Mouse (Mus musculus): ENCODE data around the gene Skp2. TPM values are rescaled to one million over a fixed set of nuclear protein-coding genes. Genes with fewer than 3 reads are reported as not detected.
A peak's percentile ranks its signal among the peaks of the same experiment; 100 is the strongest.

Gene Skp2
- polyA plus RNA-seq, 1 experiment from 2014 or later, result 68.9 TPM

DNA sequence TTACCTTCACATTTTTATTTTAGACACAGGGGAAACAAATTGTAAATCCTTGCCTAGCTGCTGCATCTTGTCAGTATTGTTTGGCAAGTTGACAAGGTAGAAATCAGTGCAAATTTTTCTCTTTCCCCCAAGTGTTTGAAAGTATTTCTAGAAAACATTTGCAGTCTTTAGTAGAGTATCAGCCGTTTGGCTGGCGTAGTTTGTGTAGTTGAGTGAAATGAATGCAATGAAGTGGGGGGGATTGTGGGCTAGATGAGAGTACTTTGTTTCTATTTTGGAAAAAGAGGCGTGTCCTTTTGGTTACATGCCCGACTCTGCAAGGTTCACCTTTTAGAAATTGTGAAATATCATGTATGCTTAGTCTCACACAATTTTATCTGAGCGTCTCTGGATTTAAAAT is 82.6 kb downstream of the Skp2 start:
- Histone ChIP-seq H3K27ac (0 out of 2 replicates have a peak overlapping the region, but pooled peaks have one; percentile 94), H3K9ac (no peak overlapping the region), H3K4me3 (peak overlapping the region; percentile 91), H3K27me3 (no peaks in the 10 kb centered on the region), H3K36me3 (no peaks in the 10 kb centered on the region), H3K4me2 (peak overlapping the region; percentile 67), H3K4me1 (peaks cover 23% of the 10 kb centered on the region), H3K9me3 (no peaks in the 10 kb centered on the region)
- ATAC-seq (ENCODE audit: insufficient number of reproducible peaks, low FRiP score, low TSS enrichment, low read depth), result no peak
- 21% methylated on average over 5 of the region's 5 CpGs for WGBS

DNA sequence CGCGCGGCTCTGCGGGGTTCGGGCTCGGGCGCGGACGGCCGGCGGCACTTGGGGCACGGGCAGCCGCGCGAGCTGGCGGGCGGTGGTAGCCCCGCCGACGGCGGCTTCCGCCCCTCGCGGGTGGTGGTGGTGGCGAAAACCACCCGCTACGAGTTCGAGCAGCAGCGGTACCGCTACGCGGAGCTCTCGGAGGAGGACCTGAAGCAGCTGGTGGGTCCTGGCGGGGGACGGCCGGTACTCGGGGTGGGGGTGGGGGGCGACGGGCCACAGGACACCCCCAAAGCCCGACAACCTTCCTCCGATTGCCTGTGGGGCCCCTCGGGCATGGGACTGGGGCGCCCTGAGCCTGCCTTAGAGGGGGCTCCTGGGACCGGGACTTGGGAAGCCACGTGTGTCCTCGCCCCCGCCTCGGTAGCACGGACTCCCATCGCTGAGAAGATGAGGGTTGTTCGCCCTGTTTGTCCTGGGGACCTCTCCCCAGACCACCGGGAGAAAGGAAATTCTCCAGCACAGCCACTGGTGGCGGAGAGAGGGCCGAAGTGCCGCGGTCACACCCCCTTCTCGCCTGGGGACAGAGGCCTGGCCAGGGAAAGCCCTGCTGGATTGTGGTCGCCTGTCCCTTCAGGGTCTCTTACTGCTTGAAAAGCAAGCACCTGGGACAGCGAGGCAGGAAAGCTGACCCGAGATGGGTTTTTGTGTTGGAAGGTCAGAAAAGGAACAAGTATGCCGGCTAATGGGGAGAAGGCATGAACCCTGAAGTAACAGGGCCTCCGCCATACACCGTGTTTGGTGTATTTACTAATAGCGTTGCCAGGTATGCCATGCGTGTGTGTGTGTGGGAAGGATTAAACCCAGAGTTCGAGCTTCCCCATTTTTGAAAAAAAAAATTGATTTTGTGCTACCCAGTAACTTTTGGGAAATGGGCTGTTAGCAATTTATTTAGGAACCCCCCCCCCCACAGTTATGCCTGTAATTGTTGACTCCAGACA is 83.4 kb downstream of the Skp2 start:
- Histone ChIP-seq H3K9me3 (no peaks in the 10 kb centered on the region), H3K36me3 (no peaks in the 10 kb centered on the region), H3K27ac (peak overlapping the region; percentile 94), H3K27me3 (no peaks in the 10 kb centered on the region), H3K4me1 (peaks cover 23% of the 10 kb centered on the region), H3K4me2 (peak overlapping the region; percentile 67), H3K4me3 (peak overlapping the region; percentile 91), H3K9ac (peak overlapping the region; percentile 82)
- no peak for ATAC-seq (ENCODE audit: insufficient number of reproducible peaks, low FRiP score, low TSS enrichment, low read depth)
- whole genome bisulfite sequencing, result under 1% methylated on average over 60 of the region's 66 CpGs

DNA sequence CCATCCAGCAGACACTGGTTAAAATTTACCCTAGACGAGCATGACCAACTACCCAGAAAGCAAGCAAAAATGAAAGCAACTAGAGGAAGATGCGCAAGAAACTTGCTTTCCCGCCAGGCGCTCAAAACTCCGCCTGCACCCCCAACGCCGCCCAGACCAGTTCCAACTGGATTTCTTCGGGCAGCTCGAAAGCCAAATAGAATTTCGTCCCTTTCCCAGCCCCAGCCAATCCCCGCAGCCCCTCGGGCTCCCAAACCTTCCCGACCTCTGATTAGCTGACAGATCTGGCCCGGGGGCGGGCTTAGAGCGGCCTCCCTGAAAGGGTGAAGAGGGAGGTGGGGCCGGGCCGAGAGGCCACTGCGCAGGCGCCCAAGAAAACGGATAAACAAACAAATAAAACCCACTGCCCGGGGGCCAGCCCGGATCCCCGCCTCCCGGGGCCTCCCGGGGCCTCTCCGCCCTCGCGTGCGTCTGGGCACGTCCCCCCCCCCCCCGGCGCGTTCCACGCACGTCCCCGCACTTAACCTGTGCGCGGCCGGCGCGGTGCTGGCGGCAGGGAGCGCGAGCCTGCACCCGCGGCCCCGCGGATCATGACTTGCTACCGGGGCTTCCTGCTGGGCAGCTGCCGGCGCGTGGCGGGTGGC is 84.2 kb downstream of the Skp2 start, which contains the start of gene Nadk2:
Nadk2 (plus strand) TSS at position 349 of the 644 bp plus-strand sequence.
- WGBS, result 0% methylated on average over 53 of the region's 54 CpGs
- Histone ChIP-seq H3K27me3 (no peaks in the 10 kb centered on the region), H3K27ac (peak within 1 kb of the TSS; percentile 94), H3K4me2 (peak within 1 kb of the TSS; percentile 67), H3K4me3 (peak within 1 kb of the TSS; percentile 91), H3K9me3 (no peaks in the 10 kb centered on the region), H3K9ac (peak within 1 kb of the TSS; percentile 82), H3K4me1 (peaks cover 20% of the 10 kb centered on the region), H3K36me3 (no peaks in the 10 kb centered on the region)
- ATAC-seq (ENCODE audit: insufficient number of reproducible peaks, low FRiP score, low TSS enrichment, low read depth), result peak; percentile 99

DNA sequence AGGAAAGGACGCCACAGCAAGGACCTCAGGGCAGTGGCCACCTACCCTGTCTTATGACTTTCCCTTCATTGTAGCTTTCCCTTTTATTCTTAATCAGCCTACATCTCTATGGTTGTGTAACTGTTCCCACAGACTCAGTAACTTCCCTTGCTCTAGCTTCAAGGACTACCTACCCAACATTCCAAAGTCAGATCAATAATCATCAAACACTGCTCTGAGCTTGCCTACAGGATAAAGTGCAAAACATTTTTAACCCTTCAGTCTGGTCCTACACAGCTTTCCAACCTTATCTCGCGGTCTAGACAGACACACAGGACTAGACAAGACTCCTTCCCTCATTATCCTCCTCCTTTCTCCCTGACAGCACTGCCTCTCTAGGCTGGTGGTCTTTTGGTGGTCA is 84.9 kb downstream of the Skp2 start:
- H3K36me3 ChIP-seq, result no peaks in the 10 kb centered on the region
- peaks cover 20% of the 10 kb centered on the region for H3K4me1 ChIP-seq
- ATAC-seq (ENCODE audit: insufficient number of reproducible peaks, low FRiP score, low TSS enrichment, low read depth), result no peak
- H3K27ac ChIP-seq, result peak overlapping the region; percentile 84
- under 1% methylated on average over 3 of the region's 3 CpGs for WGBS
- peak overlapping the region; percentile 91 for H3K4me3 ChIP-seq
- peak overlapping the region; percentile 67 for H3K4me2 ChIP-seq
- no peaks in the 10 kb centered on the region for H3K9me3 ChIP-seq
- H3K27me3 ChIP-seq, result no peaks in the 10 kb centered on the region
- peak overlapping the region; percentile 50 for H3K9ac ChIP-seq

DNA sequence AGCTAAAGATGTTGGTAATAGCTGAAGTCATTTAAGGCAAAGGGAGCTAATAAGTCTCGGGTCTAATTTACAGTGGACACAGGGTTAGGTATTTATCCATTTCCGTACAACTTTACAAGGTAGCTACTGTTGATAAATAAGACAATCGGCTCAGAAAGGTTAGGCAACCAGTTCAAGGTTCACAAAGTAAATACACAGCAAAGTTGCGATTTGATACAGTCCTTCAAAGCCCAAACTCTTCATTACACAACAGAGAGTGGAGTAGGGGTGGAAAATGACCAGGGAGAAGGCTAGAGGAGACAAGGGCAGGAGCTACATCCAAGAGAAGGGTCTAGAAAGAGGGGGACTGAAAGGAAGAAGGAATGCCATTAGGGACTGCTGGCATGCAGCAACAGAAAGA is 86.3 kb downstream of the Skp2 start:
- peaks cover 18% of the 10 kb centered on the region for H3K4me1 ChIP-seq
- no peak overlapping the region for H3K4me2 ChIP-seq
- no peaks in the 10 kb centered on the region for H3K36me3 ChIP-seq
- no peak overlapping the region for H3K4me3 ChIP-seq
- ATAC-seq (ENCODE audit: insufficient number of reproducible peaks, low FRiP score, low TSS enrichment, low read depth), result no peak
- no peak overlapping the region for H3K27ac ChIP-seq
- H3K9ac ChIP-seq, result no peak overlapping the region
- H3K27me3 ChIP-seq, result no peaks in the 10 kb centered on the region
- no peaks in the 10 kb centered on the region for H3K9me3 ChIP-seq
- 84% methylated on average over 4 of the region's 4 CpGs for WGBS

Other genes with a start within 250 kb of the Skp2 start
- 0.91 and 1.2 TPM in 2 replicates for gene Ranbp3l, start 187.5 kb downstream of the Skp2 start, polyA plus RNA-seq (2015; fragmentation: Nextera tagmentation; extraction: Ambion mirVana)
- gene Nadk2, start 84.2 kb downstream of the Skp2 start, polyA plus RNA-seq (2015; fragmentation: Nextera tagmentation; extraction: Ambion mirVana), result 16.2 and 19.8 TPM in 2 replicates
- gene Lmbrd2, start 14.9 kb downstream of the Skp2 start, polyA plus RNA-seq (2015; fragmentation: Nextera tagmentation; extraction: Ambion mirVana), result 2.2 and 2.4 TPM in 2 replicates
- gene Ugt3a1, start 121.5 kb upstream of the Skp2 start, polyA plus RNA-seq (2015; fragmentation: Nextera tagmentation; extraction: Ambion mirVana), result not detected in 2 replicates
- gene Ugt3a2, start 180.1 kb upstream of the Skp2 start, polyA plus RNA-seq (2015; fragmentation: Nextera tagmentation; extraction: Ambion mirVana), result not detected in 2 replicates

Measured in limb, embryonic 15.5 days (tissue).